Mouse (Mus musculus): ENCODE results near the gene E2f6.

The E2f6 gene

DNA sequence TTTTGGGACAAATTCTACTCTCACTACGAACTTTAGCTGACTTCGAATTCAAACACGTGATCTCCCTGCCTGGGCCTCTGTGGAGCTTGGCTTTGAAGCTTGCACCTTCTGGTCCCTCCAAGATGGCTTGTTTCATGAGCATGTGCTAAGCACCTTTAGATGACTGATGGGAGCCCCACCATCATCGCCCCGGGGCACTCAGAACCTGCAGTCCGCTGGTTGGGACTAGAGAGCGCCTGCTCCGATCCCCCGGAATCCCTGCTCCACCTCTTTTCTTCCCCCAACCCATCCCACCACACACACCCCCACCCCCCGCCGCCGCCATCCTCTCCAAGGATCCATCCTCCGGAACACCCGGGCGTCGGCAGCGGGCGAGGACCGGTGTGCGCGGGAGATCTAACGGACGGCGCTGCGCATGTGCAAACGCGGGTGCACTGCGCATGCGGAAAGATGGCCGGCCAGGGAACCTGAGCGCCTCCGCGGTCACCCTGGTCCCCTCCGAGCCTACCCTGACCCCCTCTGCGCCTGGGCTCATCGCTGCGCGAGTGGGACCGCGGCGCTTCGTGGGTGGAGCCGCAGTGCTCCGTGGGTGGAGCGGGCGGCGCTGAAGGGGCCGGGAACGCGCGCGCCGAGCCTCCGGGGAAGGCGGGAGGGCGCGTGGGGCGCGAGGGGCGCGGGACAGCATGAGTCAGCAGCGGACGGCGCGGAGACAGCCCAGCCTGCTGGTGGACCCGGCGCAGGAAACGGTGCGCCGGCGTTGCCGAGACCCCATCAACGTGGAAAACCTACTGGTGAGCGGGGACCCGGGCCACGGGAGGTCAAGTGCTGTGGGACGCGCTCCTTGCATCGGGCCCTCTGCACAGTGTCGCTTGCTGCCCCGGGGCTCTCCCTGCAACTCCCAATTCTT lies at the start of gene E2f6:
E2f6 (plus strand) TSS at position 439 of the 907 bp plus-strand sequence.
- peak; percentile 61 to 77 for DNase-seq (ENCODE audit: low spot score in 2 of 2)

DNA sequence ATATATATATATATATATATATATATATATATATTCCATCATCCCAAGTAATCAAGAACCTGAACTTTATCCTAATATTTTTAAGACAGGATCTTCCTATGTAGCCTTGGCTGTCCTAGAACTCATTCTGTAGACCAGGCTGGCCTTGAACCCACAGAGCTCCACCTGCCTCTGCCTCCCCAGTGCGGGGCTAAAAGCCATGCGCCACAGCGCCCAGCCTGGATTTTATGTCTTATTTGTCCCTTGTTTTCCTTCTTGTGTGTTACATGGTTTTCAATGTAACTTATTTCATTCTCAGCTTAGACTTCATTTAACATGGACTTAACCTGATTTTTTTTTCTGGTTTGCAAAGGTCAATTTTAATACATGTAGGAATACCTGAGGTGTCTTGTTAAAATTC lies 49.3 kb upstream of the E2f6 start:
- DNase-seq (ENCODE audit: low spot score in 2 of 2) = no peak

DNA sequence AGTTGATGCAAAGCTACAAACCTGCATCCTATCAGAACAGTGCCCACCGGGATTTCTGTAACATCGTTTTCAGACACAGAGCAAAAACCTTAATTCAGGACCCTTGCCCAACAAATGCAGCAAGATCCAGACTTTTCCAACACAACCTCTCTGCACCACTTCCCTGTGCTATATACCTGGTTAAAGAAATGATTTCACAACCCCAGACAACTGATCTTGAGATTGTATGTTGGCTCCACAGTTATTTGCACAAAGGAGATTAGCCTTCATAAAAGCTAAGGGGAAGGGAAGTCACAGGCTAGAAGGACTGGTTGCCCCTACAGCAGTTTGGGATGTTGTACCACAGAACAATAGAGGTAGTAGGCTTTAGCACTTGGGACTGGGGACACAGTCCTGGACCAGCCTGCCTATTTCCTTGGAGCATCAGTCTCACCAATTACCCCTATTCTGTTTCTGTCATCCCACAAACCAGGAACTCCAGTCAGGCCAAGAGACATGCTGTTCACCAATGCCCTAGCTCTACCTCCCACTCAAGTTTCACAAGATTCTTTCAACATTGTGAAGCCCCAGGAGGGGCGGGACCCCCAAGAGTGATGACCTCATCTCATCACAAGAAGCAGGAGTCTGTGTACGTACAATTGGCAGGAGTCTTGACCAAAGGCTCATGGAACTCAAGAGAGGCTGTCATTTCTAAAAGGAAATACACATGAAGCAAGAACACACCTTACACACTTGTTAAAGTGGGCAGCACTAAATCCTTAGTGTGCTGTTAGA lies 46.9 kb upstream of the E2f6 start:
- DNase-seq (ENCODE audit: low spot score in 2 of 2) = no peak

DNA sequence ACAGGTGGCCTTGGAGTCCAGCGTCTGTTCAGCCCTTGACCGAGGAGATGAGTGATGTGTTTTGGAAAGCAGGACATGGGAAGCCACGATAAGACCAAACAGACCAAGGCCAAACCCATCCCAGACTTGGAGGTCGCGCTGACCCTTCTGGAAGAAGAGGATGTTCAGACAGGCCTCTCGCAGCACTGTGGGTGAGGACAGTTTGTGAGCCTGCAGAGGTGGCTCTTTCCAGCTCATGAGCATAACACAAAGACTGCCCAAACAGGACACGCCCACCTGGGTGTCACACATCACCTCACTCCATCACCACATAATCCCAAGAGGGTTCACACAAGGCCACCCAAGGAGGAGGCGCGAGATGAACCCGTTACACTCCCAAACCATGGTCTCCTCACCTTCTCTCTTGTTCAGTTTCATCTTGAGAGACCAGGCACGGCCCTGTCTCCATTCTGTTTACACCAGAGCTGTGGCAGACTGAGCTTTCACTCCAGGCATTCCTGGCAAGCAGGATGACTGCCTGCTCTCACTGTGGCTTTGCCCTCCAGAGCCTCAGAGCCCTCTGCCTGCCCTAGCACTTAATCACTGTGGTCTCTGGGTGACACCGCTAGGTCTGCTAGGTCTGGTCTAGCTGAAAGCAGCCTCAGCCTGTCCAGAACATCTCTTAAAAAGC lies 45.9 kb upstream of the E2f6 start:
- DNase-seq (ENCODE audit: low spot score in 2 of 2) = no peak

DNA sequence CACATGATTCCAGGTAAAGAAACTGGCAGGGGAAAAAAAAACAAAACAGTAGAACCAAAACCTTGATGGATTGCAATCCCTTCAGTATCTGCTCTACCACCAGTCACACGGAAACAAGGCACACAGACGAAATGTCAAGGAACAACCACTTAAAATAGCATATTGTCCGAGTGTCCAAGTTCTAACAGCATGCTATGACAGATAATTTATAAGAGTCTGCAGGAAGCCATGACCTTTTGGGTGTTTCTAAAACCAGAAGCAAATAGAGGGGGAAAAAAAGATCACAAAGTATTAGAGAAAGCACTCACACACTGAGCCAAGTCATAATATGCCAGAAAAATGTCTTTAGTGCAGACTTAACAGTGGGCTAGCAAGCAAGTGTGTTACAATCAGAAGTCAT lies 42.5 kb upstream of the E2f6 start:
- no peak for DNase-seq (ENCODE audit: low spot score in 2 of 2)

DNA sequence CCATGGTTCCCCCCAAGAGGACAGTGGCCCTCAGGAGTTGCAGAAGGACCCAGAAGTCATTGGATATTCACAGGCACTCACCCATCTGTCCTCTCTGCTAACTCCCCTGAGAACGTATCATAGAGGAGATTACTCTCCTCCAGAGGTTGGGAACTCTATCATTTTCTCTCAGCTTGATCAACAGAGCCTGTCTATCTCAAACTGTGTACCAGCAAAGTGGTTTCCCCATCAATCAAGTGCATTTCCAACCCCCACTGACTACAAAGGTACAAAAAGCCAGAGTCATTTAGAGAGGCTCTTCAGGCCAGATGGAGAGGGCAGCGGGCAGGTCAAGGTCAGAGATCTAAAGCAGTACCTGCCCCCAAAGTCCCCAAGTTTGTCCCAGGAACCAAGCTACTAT lies 42.1 kb upstream of the E2f6 start:
- no peak for DNase-seq (ENCODE audit: low spot score in 2 of 2)

DNA sequence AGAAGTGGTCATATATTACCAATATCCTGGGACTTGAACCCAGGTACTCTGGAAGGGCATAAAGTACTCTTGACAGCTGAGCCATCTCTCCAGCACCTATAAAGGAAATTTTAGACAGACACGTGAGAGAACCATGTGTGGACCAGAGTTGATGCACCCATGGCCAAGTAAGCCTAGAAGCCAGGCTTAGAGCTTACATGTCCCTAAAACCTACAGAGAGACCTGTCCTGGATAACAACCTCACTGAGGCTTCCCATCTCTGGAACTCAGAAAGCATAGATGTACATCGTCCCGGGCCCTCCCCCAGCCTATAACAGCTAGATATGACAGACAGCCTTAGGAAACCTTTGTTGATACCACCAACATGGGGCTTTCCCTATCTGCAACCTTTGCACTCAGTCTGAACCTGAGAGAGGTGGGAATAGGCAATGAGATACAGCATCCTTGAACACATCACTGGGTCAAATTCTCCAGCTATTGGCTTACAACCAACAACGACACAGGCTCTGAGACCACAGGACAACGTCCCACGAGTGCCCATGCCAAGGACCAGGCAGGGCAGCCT lies 41.1 kb upstream of the E2f6 start:
- DNase-seq (ENCODE audit: low spot score in 2 of 2) = no peak

DNA sequence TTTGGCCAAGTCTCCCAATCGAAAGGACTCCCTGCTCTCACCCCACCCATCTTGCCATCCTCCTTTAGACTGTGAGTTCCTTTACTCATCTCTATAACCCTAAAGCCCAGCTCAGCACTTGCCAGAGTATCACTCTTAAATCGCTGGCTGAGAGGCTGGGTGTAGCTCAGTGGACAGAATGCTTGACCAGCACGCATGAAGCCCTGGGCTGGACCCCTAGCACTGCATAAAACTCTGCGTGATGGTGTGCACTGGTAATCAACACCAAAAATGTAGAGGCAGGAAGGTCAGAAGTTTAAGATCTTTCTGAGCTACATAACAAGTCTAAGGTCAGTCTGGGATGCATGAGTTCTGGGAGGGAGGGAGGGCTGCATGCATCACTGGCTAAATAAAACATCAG lies 36.2 kb upstream of the E2f6 start:
- DNase-seq (ENCODE audit: low spot score in 2 of 2) = no peak

DNA sequence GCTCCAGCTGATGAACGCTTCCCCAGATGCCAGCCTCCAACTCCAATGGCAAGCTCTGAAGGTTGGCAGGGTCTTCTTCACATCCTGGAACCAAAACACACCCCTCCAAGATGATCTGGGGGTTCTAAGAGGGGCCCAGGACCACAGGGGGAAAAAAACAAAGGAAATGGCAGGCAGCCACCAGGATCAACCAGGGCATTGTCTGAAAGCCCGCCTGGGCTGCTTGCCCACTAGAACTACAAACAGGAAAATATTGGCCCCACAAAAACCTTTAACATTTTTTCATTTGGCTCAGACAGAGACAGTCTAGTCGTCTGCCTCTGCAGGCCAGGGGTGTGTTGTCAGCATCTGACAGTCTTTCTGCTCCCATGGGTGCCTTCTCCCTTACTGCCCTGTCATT lies 35.4 kb upstream of the E2f6 start:
- no peak for DNase-seq (ENCODE audit: low spot score in 2 of 2)

DNA sequence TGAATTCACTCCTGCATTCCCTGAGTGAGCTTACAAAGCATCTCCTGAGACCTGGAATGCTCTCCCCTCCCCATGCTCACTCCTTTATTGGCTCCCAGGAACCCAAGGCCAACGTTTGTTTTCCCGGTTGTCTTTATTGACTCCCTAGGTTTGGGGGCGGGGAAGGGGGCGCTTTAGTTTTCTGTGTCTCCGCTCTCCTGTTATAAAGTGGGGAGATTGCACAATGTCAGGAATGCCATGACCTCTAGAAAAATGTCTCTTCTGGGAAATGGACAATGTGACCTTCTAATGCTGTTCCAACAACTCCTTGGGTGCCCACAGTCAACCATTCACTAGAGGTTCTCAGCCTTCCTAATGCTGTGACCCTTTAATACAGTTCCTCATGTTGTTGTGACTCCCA lies 32.2 kb upstream of the E2f6 start:
- no peak for DNase-seq (ENCODE audit: low spot score in 2 of 2)

DNA sequence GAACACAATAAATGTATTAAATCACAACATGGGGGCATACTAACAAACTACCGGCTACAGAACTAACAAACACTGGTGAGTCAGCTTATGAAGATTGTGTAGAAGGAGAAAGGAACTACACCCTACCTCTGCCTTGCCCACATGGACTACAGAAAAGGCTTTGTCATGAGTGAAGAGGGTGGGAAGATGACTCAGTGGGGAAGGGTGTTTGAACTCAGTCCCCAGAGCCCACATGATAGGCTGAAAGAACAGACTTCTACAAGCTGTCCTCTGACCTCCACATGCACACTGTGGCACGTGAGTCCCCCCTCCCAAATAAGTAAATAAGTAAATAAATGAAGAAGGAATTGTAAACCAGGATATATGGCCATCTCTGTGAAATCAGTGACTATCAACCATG lies 31.6 kb upstream of the E2f6 start:
- no peak for DNase-seq (ENCODE audit: low spot score in 2 of 2)

DNA sequence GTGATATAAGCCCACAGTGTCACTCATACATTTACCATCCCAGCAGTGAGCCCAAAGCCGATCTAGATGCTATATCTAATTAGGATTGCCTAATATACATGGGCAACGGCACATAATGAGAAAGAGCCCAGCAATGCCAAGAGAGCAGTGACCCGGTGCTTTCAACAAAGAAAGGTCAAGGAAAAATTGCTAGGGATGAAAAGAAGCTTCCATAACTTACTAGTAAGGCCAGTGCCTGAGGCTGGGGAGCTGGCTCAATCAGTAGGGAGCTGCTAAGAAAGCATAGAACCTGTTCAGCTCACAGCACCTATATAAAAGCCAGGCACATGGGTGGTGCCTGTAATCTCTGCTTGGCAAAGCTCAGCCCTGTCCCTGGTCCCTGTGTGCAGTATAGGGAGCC lies 30.4 kb upstream of the E2f6 start:
- no peak for DNase-seq (ENCODE audit: low spot score in 2 of 2)

DNA sequence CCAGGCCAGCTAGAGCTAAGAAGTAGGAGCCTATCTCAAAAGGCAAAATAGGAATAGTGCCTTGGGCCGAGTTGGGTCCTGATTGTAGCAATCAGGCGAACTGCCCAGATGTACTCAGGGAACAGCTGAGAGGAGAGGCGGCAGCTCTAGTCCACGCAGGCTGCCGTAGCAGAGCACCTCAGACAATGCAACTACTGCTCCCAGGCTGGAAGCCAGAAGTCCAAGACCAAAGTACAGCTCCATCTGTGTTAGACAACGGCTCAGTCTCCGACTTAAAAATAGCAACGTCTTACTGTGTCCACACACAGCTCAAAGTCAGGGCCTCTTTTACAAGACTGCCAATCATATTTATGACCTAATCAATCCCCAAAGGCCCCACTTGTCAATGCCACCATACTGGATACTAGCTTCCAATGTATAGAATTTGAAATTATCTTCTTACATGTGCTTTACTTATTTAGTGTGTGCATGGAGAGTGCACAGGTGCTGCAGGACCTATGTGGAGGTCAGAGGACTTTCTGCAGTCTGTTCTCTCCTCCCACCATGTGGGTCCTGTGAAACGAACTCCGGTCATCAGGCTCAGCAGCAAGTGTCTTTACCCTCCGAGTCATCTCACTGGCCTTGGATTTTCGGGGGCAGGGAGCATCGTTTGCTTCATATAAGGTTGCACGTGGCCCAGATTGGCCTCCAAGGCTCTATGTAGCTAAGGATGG lies 29.6 kb upstream of the E2f6 start:
- no peak for DNase-seq (ENCODE audit: low spot score in 2 of 2)

DNA sequence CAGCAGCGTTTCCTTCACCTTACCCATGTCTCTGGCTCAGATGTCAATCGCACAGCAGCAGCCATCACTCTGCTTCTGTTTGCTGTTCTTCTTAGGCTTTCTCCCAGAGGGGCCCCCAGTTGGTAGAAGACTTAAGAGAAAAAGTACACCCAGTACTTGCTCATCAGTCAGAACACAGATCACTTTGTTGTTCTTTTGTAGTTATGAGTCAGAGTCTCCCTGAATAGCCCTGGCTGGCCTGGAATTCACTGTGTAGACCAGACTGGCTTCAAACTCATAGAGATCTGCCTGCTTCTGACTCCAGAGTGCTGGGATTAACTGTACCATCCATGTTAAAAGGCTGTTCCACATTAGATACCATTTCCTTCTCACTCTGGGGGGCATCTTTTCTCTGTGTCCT lies 22.2 kb upstream of the E2f6 start:
- DNase-seq (ENCODE audit: low spot score in 2 of 2) = no peak

DNA sequence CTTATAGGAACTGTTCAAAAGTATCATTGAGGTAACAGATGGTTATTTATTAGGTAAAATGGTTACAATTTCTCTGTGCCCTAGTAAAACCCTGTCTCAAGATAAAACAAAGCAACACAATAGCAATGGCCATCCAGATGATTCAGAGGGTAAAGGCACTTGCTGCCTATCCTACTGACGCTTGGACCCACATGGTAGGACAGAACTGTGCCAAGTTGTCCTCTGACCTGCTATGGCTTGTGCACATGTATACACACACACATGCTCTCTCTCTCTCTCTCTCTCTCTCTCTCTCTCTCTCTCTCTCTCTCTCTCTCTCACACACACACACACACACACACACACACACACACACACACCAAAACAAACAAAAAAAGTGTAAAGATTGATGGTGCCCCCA lies 21.6 kb upstream of the E2f6 start:
- DNase-seq (ENCODE audit: low spot score in 2 of 2) = no peak

DNA sequence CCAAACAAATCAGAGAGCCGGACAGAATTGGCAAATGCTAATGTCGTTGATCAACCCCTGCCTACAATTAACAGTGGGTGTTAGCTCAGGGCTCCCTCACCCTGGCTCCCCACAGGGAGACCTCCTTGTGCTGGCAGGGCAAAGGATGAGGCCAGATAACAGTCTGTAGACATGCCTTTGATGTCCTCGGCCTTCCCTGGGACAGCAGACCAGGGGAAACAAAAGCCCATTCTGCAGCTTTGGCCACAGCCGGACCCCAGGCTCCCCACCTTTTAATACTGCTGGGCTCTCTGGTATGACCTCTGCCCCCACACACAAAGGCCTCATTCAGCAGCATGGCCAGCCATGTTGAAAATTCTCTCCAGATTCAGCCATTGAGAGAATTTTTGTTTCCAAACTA lies 21.0 kb upstream of the E2f6 start:
- DNase-seq (ENCODE audit: low spot score in 2 of 2) = no peak

DNA sequence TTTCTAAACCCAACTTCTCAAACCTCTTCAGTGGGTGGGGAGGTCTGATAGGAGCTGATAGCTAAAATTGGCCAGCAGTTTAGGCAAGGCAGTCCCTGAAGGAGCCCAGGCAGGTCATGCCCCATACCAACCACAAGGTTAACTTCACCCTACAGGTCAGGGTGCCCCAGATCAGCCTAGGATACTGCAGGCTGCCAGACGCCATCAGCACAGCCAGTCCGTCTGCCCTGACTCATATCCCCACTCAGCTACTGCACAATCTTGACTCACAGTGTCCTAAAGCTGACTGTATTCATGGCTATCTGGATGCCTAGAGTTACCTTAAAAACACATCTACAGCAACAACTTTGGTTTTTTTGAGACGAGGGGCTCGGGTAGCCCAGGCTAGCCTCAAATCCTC lies 20.3 kb upstream of the E2f6 start:
- no peak for DNase-seq (ENCODE audit: low spot score in 2 of 2)

DNA sequence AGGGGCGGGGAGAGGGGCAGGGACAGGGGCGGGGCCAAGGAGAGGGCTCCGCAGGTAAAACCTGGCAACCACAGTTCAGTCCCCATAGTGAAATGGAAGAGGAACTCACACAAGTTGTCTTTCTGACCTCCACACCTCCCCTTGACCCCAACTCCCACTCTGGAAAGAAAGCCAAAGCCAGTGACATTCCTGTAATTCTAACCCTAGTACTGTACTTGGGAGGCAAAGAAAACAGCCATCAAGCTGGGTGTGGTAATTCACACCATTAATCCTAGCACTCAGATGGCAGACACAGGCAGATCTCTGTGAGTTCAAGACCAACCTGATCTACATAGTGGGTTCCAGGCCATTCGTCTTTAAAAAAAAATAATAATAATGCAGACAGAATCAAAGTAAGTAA lies 17.4 kb upstream of the E2f6 start:
- DNase-seq (ENCODE audit: low spot score in 2 of 2) = no peak

DNA sequence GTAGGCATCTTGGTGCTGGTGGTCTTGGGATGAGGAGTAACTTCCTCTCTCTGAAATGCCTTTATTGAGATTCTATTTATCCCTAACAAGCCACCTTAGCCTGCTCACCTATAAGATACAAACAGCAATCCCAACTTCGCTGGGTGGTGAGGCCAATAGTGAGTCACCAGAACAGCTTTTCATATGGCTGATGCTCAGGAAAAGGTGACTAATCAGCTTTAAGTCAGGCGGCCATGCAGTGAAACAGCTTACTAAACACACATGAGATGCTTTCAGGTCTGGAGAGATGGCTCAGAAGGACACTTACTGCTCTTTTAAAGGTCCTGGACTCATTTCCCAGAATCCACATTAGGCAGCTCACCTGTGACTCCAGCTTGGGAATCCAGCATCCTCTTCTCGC lies 15.0 kb upstream of the E2f6 start:
- DNase-seq (ENCODE audit: low spot score in 2 of 2) = no peak

DNA sequence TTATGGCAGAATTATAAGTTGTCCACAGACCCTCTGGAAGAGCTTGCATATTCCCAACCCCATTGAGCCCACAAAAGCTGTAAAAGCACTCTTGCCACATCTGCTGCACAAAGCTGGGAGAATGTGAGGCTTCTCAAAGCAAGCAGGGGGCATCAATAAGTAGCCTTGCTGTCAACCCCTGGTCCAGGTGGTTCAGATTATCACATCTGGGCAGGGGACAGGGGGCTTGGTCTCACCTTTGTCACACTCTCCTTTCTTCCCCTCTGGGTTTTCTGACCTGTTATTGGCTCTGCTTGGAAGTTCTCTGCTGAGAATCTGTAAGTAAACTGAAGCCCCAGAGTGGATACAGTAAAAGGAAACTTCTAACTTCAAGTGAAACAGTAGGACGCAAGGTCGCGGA lies 11.9 kb upstream of the E2f6 start:
- no peak for DNase-seq (ENCODE audit: low spot score in 2 of 2)

DNA sequence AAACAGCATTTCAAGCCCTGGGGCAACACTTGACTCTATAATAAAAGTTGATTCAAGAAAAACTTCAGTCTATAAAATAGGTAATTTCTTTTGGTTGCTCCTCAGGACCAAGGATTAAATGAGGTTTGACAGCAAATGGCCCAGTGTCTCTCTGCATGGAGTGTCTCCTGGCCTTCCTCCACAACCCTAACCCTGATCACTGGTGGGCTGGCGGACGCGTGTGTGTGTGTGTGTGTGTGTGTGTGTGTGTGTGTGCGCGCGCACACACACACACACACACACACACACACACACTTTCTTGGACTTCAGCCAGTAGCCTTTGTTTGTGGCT lies 10.9 kb upstream of the E2f6 start:
- DNase-seq (ENCODE audit: low spot score in 2 of 2) = no peak

Measured in thymus, postnatal 10 days (tissue).